Mouse (Mus musculus) heart, adult 10 weeks (tissue): Measurements from ENCODE around the gene Dgkb. TPM values are rescaled to one million over a fixed set of nuclear protein-coding genes. Genes with fewer than 3 reads are reported as not detected.

Source experiments
- polyA plus RNA-seq: library from polyadenylated mRNA; stranded (reverse); fragments of 350-450 nt; fragmentation: Illumina TruSeq; extraction: RNeasy Lipid Tissue Mini Kit (QIAGEN cat#74804); gene quantifications from one replicate; pipeline ENCODE4 v1.2.3, GENCODE M21; 2014; ENCODE audit warnings: low read depth, low replicate concordance

Gene Dgkb
- 0.73 TPM for polyA plus RNA-seq

GRCm38 (mm10) chr12:37817426-37817825 lies at the start of gene Dgkb:
Gene Dgkb, plus strand, starts transcription at chr12:37817726.

